Mouse (Mus musculus): ENCODE data around the gene Sh3pxd2b.

GRCm38 (mm10) chr11:32320507-32321195 lies 27.0 kb upstream of the Sh3pxd2b start:
- TF ChIP-seq TAL1 (IDR thresholded peaks at IDR 0.05; ENCODE audit: low read length) (no peak), GATA1 (IDR thresholded peaks at IDR 0.05; ENCODE audit: low read length) (no peak)

Measured in erythroblast, embryonic 14.5 days (primary cell).